Mouse (Mus musculus): ENCODE results near the gene Cyp2w1. TPM values are rescaled to one million over a fixed set of nuclear protein-coding genes. Genes with fewer than 3 reads are reported as not detected.

The Cyp2w1 gene
- not detected for total RNA-seq (2023)

DNA sequence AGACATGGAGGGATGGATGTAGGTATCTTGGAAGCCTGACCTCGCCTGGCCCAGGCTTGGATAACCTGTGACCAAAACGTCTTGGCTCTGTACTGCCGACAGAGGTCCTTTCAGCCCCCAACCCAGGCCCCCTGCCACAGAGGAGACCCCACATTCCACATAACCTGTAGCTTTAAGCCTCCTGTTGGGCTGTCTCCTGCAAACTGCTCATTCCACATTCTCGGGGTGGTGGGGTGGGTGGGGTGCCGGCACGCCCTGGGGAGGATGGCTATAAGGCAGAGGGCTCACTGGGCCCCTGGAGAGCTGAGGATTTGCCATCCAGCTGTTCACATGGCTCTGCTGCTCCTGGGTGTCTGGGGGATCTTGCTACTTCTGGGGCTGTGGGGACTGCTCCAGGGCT lies at the start of gene Cyp2w1:
Gene Cyp2w1 (plus strand): TSS at position 301 of the 400 bp plus-strand sequence.

DNA sequence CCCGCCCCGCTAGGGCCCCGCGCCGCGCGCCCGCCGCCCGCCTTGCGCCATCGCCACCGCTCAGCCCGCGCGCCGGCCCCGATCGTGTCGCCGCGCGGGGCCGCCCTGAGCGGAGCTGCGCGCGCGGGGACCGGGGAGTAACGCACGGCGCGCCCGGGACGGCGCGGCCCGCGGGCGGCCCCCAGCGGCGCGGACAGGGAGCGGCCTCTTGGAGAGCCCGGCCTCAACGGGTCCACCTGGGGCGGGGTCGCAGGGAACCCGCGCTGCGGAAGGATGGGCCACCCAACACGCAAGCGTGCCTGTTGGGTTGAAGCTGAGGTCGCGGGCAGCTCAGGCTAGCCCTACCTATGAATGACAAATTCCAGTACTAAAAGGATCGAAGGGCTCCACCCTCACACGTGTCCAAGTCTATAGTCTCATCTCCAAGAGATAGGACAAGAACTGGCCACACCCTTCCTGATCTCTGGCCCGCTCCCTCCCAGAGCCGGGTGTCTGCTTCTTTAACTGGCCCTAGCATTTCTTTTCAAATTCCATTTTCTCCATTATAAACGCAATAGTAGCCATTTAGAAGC lies 26.9 kb upstream of the Cyp2w1 start, which contains the start of gene Adap1:
Gene Adap1 (minus strand): TSS at position 228 of the 572 bp plus-strand sequence.

DNA sequence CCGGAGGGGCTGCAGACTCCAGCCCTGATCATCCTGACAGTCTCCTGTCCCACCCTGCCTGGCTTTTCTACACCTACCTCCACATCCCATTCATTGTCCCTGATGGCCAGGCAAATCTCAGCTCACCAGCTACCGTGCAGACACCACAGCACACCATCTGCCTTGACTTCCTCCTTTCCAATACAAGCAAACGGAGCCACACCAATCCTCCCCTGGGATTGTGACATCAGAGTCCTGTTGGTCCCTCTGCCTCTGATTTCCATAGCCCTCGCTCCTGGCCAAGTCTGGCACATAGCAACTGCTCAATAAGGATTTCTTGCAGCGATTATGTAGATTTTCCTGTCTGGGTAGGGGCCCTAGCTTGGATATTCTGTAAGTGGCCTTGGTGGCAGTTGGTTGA lies 1.3 kb upstream of the Cyp2w1 start, which contains the start of gene Cox19:
Gene Cox19 (minus strand): TSS at position 285 of the 400 bp plus-strand sequence.

DNA sequence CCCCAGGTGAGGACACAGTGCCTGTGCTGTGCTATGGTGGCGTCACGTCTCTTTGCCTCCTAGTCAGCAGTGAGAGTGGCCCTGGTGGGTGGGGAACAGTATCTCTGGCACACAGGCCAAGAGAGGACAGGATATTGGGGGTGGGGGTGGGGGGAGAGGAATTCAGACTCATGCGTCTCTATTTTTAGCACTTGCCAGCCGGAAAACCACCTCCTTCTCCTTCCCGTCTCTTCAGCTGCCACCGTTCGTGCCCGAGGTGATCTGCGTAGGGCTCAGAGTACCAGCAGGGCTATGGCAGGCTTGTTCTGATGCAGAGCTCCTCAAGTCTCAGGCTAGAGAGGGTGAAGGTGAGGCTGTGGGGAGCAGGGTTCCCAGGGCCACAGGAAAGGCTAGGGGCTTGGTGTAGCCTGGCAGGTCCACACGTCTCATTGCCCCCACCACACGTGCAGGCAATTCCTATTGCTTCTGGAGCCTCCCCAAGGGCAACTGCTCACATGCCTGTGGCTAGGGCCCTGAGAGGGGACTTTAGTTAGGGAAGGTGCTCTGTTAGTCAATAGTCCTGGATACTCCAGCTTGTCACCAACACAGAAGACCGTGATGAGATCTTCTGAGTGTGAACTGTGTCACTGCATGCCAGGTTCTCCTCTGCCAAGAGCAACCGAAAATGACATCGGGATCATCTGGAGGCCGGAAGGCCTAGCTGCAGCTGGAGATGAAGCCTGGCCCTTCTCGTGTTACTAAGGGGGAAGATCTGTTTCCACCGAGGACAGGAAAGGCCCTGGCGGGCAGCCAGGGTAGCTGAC lies 25.3 kb downstream of the Cyp2w1 start, which contains the start of gene Gpr146:
Gene Gpr146 (plus strand): TSS at position 230 of the 803 bp plus-strand sequence.

DNA sequence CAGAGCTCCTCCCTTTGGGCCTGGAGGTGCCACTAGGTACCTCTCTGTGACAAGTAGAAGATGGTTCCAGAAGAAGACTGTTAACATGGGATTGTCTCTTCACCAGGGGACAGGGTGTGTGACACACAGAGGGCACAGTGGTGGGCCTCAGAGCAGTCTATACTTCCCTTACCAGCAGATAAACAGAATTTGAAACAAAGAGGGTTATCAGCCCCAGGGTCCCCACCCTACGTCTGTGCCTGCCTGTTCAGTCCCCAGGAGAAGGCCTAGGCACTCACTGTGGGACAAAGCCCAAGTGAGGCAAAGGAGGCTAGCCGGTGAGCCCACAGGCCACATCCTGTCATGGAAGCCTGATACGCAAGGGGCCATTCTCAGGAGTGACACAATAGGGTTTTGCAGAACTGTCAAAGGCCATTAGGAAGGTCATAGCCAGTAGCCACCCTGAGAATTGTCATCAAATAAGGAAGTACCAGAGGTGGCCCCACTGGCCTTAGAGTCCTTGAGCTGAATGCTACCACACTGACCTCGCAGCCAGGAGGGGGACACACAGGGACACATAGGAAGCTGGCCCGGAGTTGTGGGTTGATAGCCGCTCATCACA lies 52.5 kb downstream of the Cyp2w1 start, which contains the start of gene C130050O18Rik:
Gene C130050O18Rik (plus strand): TSS at position 480 of the 601 bp plus-strand sequence.

Other genes starting within 250 kb of the Cyp2w1 start
- 0.52 TPM for gene Prkar1b, start 202.6 kb upstream of the Cyp2w1 start, total RNA-seq (2023)
- 25.4 TPM for gene Dnaaf5, start 202.4 kb upstream of the Cyp2w1 start, total RNA-seq (2023)
- gene Sun1, start 152.0 kb upstream of the Cyp2w1 start, total RNA-seq (2023) = 75.1 TPM
- 36.8 TPM for gene Get4, start 100.3 kb upstream of the Cyp2w1 start, total RNA-seq (2023)
- gene Adap1, start 27.0 kb upstream of the Cyp2w1 start, total RNA-seq (2023) = 2.6 TPM
- 17.8 TPM for gene Cox19, start 1.2 kb upstream of the Cyp2w1 start, total RNA-seq (2023)
- 28.8 TPM for gene Gpr146, start 25.1 kb downstream of the Cyp2w1 start, total RNA-seq (2023)
- not detected for gene C130050O18Rik, start 52.7 kb downstream of the Cyp2w1 start, total RNA-seq (2023)
- gene Gper1, start 70.5 kb downstream of the Cyp2w1 start, total RNA-seq (2023) = not detected
- gene 3110082I17Rik, start 107.9 kb downstream of the Cyp2w1 start, total RNA-seq (2023) = 5.2 TPM
- 74.3 TPM for gene Zfand2a, start 131.9 kb downstream of the Cyp2w1 start, total RNA-seq (2023)
- not detected for gene Uncx, start 190.9 kb downstream of the Cyp2w1 start, total RNA-seq (2023)